Mouse (Mus musculus) C2C12 (cell line): ENCODE measurements around the gene Chaf1b.

Experiments used
- CEBPB ChIP-seq: IDR thresholded peaks from one replicate; pipeline ENCODE4 v1.6.1; 2011; ENCODE audit warnings: low read depth, mild to moderate bottlenecking, control low read depth, moderate library complexity
- CTCF ChIP-seq: IDR thresholded peaks from one replicate; pipeline ENCODE4 v1.5.1; 2011; ENCODE audit not compliant: control insufficient read depth, insufficient read depth, insufficient read length
- FOSL1 ChIP-seq: IDR thresholded peaks from one replicate; pipeline ENCODE4 v1.8.0; 2011; ENCODE audit warnings: mild to moderate bottlenecking, low read length; ENCODE audit not compliant: poor library complexity, insufficient read depth, severe bottlenecking
- MAX ChIP-seq: IDR thresholded peaks from one replicate; pipeline ENCODE4 v1.6.1; 2011; ENCODE audit warnings: mild to moderate bottlenecking, control low read depth
- MYOD1 ChIP-seq: IDR thresholded peaks from one replicate; pipeline ENCODE4 v1.6.1; 2011; ENCODE audit warnings: low read depth; ENCODE audit not compliant: control insufficient read depth, insufficient read length
- MYOG ChIP-seq: IDR thresholded peaks from one replicate; pipeline ENCODE4 v1.6.1; 2011; ENCODE audit not compliant: control insufficient read depth, insufficient read length; ENCODE audit errors: extremely low read depth
- USF1 ChIP-seq: IDR thresholded peaks from one replicate; pipeline ENCODE4 v1.6.1; 2011; ENCODE audit warnings: low read depth, mild to moderate bottlenecking, control low read depth, moderate library complexity

DNA sequence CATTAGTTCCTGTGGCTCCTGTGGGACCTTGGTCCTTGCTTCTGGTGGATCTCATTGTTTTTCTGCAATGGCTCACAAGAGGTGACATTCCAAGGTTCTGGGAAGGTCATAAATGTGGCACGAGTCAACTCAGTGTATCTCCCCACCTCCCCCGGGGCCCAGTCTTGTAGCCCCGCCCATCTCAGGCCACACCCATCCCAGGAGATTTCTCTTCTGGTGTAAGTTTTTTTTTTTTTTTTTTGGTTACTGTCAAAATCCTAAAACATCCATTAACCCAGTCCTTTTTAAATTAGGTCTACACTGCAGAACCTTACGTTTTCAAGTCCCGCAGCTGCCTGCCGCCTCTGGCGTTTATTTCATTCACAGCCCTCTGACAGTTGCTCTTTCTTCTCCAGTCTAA, 51.3 kb downstream of the Chaf1b start:
- TF ChIP-seq CTCF (no peak), MYOD1 (no peak), USF1 (no peak), MAX (no peak), FOSL1 (no peak), MYOG (no peak), CEBPB (no peak)
